Mouse (Mus musculus): ENCODE data around the gene Cpa1.

Gene Cpa1

GRCm38 (mm10) chr6:30638674-30639268 lies at the start of gene Cpa1:
Cpa1 (plus strand) TSS chr6:30639218.
- no peak for DNase-seq (ENCODE audit: low read depth)

GRCm38 (mm10) chr6:30589819-30590218 lies 49.2 kb upstream of the Cpa1 start:
- no peak for DNase-seq (ENCODE audit: low read depth)

- DNase-seq (ENCODE audit: low read depth) = peak; percentile 65
Measured at GRCm38 (mm10) chr6:30591851-30592404, 47.1 kb upstream of the Cpa1 start.

DNA sequence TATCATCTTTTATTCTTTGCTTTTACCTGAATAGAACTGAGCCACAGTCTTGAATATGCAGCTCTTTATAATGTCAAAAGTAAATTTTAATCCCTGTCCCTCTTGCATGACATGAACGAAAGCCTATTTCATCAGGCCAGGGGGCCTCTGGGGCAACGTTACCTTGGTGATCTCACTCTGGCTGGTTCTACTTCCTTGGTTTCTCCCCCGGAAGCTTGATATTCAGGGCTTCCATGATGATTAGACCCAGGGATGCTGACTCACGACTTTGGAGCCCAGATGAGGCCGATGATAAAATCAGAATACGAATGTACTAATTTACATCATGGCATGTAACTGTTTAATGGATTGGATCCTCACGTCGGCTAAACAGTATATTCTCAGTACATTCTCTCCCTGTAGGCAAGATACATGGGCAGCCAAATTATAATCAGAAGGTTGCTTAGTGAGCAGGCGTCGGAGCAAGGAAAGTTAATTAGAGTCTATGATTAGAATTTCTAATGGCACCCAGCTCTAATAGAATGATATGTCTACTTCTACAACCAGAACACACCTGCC lies 46.5 kb upstream of the Cpa1 start:
- no peak for DNase-seq (ENCODE audit: low read depth)

DNA sequence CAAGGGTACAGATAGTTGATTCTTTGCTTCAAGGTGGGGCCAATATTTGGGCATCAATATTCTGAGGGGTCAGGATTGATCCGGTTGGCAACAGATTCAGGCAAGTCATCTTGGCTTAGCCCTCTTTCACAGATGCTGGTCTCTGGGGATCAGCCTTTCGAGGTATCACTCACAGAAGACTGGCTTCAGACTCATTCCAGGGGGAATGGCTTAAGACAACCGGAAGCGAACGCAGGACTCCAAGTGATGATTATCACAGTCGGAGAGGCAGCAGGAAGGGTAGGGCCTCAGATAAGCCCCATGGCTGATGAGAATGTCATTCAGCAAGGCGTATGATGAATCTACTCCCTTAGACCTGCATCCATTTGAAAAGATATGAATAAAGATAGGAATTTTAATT lies 44.7 kb upstream of the Cpa1 start:
- DNase-seq (ENCODE audit: low read depth) = no peak

DNA sequence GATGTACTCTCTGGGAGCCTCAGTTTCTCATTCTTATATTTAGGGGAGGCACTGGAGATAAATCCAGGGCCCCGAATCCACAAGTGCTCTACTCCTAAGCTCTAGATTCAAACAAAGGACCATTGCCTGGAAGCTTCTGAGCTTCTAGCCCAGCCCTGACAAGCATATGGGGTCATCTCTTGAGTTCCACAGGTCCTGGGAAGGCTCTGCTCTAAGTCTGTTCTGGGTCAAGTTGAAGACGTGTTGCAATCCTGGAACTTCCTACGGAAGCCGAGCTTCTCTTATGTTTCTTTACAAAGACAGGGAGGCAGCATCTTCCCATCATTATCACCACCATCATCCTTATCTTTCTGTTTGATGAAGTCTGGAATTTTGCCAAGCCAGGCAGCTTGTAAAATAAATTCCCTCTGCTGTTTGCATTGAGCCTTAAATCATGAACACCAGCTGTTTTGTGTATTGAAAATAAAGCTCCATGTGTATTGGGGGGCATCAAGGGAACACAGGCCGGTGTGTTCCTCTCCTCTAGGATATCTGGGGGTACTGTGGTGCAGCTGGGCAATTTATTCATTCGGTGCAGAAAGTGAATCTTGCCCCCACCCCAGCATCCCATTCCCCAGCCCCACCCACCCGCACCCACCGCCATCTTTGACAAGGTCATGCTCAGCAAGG lies 42.7 kb upstream of the Cpa1 start:
- DNase-seq (ENCODE audit: low read depth) = no peak

- DNase-seq (ENCODE audit: low read depth) = no peak
Measured at GRCm38 (mm10) chr6:30600033-30600432, 39.0 kb upstream of the Cpa1 start.

GRCm38 (mm10) chr6:30600995-30601394 lies 38.0 kb upstream of the Cpa1 start:
- no peak for DNase-seq (ENCODE audit: low read depth)

DNA sequence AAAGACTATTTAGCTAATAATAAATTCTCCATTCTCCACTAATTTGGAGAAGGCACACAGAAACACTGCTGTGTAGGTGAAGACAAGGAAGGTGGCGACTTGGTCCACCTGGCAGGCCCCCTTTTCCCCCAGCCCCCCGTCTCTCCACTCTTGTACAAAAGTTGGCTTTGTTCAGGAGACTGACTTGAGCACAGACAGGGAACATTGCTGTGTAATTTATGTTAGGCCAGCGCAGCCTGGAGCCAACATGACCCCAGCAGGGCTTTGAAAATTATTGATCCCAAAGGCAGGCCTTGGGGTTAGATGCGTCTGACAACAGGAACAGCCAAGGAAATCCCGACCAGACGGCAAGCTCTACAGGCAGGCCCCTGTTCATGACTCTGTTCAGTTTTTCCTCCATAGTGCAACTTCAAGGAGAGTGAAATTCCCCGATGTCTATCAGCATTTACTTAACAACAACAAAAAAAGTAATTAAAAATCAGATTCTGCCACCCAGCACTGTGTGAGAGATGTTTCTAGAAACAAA lies 34.6 kb upstream of the Cpa1 start:
- DNase-seq (ENCODE audit: low read depth) = no peak

DNA sequence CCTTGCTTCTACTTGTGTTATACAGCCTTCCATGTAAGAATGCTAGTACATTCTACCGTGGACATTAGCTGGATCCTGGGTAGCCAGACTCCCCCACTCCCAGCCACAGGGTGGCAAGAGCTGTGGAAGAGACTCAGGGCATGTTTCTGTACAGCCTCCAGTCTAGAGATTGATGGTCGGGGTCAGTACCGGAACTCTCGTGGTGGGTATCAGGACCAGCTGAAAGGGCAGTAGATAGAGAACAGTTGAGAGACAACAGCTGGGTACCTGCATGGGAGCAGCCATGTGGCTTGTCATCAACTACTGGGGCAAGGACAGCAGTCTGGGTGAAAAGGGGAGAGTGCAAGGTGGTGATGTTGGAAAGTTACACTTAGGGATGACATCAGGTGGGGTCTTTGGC lies 33.9 kb upstream of the Cpa1 start:
- no peak for DNase-seq (ENCODE audit: low read depth)

GRCm38 (mm10) chr6:30605672-30606071 lies 33.3 kb upstream of the Cpa1 start:
- no peak for DNase-seq (ENCODE audit: low read depth)

- DNase-seq (ENCODE audit: low read depth) = no peak
Measured at GRCm38 (mm10) chr6:30610710-30611109, 28.3 kb upstream of the Cpa1 start, which contains the start of gene Cpa5. Cpa5 (plus strand) TSS chr6:30611010.

GRCm38 (mm10) chr6:30611212-30611611 lies 27.8 kb upstream of the Cpa1 start:
- no peak for DNase-seq (ENCODE audit: low read depth)

GRCm38 (mm10) chr6:30614251-30614650 lies 24.8 kb upstream of the Cpa1 start:
- no peak for DNase-seq (ENCODE audit: low read depth)

- DNase-seq (ENCODE audit: low read depth) = no peak
Measured at GRCm38 (mm10) chr6:30615741-30616140, 23.3 kb upstream of the Cpa1 start.

- DNase-seq (ENCODE audit: low read depth) = no peak
Measured at GRCm38 (mm10) chr6:30616491-30616941, 22.5 kb upstream of the Cpa1 start.

DNA sequence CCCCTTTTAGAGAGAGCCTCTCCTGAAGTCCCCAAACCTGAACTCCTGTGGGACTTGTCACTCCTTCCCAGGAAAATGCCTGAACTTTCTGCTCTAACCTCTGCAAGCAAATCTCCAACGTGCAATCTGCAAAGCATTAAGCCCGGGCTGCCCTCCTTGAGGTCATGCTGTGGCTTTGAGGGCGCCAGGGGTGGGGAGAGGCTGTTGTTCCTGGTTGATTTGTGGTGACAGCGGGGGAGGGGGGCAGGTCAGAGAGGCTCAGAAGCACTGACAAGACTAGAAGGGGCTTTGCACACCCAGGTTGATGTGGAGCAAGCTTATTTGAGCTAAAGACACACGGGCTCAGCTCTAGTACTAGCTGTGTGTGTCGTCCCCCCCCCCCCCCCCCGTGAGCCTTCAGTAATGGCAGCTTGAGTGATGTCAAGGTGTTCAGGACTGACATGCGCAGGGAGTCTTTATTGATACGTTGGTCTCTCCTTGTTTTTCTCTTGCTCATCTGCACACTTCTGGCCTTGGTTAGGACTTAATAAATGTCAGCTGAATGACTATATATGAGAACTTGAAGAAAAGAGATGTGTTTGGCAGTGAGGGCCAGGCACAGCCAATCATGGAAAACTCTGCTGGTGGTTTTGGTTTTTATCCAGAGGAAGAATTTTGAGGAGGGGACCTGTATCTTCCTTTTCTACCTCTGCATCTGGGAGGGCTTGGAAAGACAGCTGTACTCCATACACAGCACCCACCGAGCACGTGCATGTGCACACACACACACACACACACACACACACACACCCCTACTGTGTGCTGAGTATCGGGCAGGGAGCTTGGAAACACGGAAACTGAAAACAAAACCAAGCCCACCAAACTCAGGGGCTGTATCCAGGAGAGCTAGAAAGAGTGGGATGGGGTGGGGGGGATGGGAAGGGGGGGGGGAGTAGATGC lies 21.7 kb upstream of the Cpa1 start:
- DNase-seq (ENCODE audit: low read depth) = peak; percentile 19

- peak; percentile 15 for DNase-seq (ENCODE audit: low read depth)
Measured at GRCm38 (mm10) chr6:30617959-30618590, 20.9 kb upstream of the Cpa1 start.

GRCm38 (mm10) chr6:30618735-30619134 lies 20.3 kb upstream of the Cpa1 start:
- DNase-seq (ENCODE audit: low read depth) = no peak

DNA sequence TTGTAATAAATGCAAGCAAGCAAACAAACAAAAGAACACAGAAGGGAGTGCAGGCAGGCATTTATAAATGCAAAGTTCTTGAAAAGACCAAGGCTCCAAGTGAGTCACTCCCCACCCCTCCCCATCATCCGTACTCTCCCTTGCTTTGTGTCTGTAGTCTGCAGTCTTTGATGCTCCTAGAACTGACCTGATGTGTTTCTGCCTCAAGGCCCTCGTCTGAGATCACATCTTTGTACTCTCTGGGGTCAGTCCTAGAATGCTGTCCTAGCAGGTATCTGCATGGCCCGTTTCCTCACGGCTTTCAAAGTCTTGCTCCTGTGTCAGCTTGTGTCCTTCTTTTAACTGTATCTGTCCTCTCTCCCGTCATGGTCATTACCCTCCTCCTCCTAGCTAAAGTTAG lies 19.4 kb upstream of the Cpa1 start:
- DNase-seq (ENCODE audit: low read depth) = no peak

GRCm38 (mm10) chr6:30620591-30620990 lies 18.4 kb upstream of the Cpa1 start:
- DNase-seq (ENCODE audit: low read depth) = no peak
